15 mouse cellular contexts compared by ENCODE assay signal in the genomic region with DNA sequence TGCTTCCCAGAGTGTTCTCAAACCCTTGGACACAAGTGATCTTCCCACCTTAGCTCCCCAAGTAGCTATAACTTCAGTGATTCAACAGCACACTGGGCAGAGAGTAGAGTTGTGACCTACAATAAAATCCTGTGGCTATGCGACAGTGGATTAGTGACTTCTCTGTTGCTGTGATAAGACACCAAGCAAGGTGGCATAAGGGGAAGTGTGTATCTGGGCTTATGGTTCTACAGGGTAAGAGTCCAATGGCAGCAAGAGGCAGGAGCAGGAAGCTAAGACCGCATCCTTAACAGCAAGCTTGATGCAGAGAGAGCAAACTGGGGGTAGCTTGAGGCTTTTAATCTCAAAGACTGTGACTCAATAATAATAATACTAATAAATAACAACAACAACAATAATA.
"Had no signal": no experiment of that assay in that cellular context is flagged by ENCODE, and none has a peak within 500 bp of the region (broad histone marks: within the 10 kb centered on the region; RNA-seq: fewer than 3 reads in every experiment).

No protein-coding gene starts in this region.

- H3K36me3 ChIP-seq: neural tube, embryonic 12.5 days; neural tube, embryonic 13.5 days; neural tube, embryonic 15.5 days; stomach, embryonic 15.5 days had no signal

- H3K4me3 ChIP-seq: neural tube, embryonic 12.5 days; neural tube, embryonic 13.5 days; neural tube, embryonic 15.5 days; stomach, embryonic 15.5 days had no signal

- H3K27me3 ChIP-seq: neural tube, embryonic 12.5 days; neural tube, embryonic 13.5 days; neural tube, embryonic 15.5 days; stomach, embryonic 15.5 days had no signal

- H3K4me1 ChIP-seq: neural tube, embryonic 12.5 days; neural tube, embryonic 13.5 days; neural tube, embryonic 15.5 days; stomach, embryonic 15.5 days had no signal

- H3K9ac ChIP-seq: neural tube, embryonic 12.5 days; neural tube, embryonic 13.5 days; neural tube, embryonic 15.5 days; stomach, embryonic 15.5 days had no signal

- H3K27ac ChIP-seq: neural tube, embryonic 12.5 days; neural tube, embryonic 13.5 days; neural tube, embryonic 15.5 days; stomach, embryonic 15.5 days; stomach, postnatal 0 days had no signal

- DNase-seq: right cerebral cortex, adult 18-20 months; right cerebral cortex, postnatal 14 days; right cerebral cortex, postnatal 25 days; right cerebral cortex, postnatal 4 days; spleen, adult 18-20 months; thymus, adult 18-20 months; thymus, adult 2 months; thymus, postnatal 14 days; thymus, postnatal 25 days; thymus, postnatal 4 days had no signal

- H3K9me3 ChIP-seq: neural tube, embryonic 13.5 days; neural tube, embryonic 15.5 days; stomach, embryonic 15.5 days had no signal
